Mouse (Mus musculus) kidney, adult 2 months (tissue): ENCODE results near the gene Reg3g. TPM values are rescaled to one million over a fixed set of nuclear protein-coding genes. Genes with fewer than 3 reads are reported as not detected.

Experiments used
- DNase-seq: peaks from one replicate; pipeline ENCODE4 v3.0.0; 2021
- H3K27ac ChIP-seq: fragments of 200-500 bp; 2 replicates; pipeline ENCODE4 v1.5.1; 2012; ENCODE audit warnings: low read depth, low read length, control low read depth, inconsistent platforms; ENCODE audit not compliant: insufficient read depth
- H3K27me3 ChIP-seq: fragments of 200-500 bp; replicated peaks from 2 replicates; pipeline ENCODE4 v1.6.1; 2012; ENCODE audit warnings: mild to moderate bottlenecking, moderate library complexity, low read length, inconsistent platforms; ENCODE audit not compliant: control insufficient read depth, insufficient read depth
- H3K36me3 ChIP-seq: fragments of 200-500 bp; 2 replicates; pipeline ENCODE4 v1.6.1; 2012; ENCODE audit warnings: mild to moderate bottlenecking, moderate library complexity, low read length, inconsistent platforms; ENCODE audit not compliant: control insufficient read depth, insufficient read depth
- H3K4me1 ChIP-seq: fragments of 200-500 bp; 2 replicates; pipeline ENCODE4 v1.6.1; 2011; ENCODE audit warnings: low read length; ENCODE audit not compliant: control insufficient read depth, insufficient read depth
- H3K4me3 ChIP-seq: fragments of 200-500 bp; 2 replicates; pipeline ENCODE4 v1.5.1; 2011; ENCODE audit warnings: mild to moderate bottlenecking, low read depth, low read length, control low read depth; ENCODE audit not compliant: insufficient read depth
- CTCF ChIP-seq: fragments of 200-500 bp; conservative IDR thresholded peaks from 2 replicates; pipeline ENCODE4 v1.5.1; 2011; ENCODE audit warnings: low read depth, mild to moderate bottlenecking, control low read depth, low read length, moderate library complexity, mixed read lengths; ENCODE audit not compliant: insufficient read depth, insufficient read length
- POLR2A ChIP-seq: fragments of 200-500 bp; IDR thresholded peaks from one replicate; pipeline ENCODE4 v1.6.1; 2011; ENCODE audit warnings: low read depth, low read length, control low read depth
- WGBS: fragments of 180-500 bp; shearing (Covaris S2); methylation state at CpG from one replicate; pipeline ENCODE4 v1.1.7; 2018; 5-methylcytosine and 5-hydroxymethylcytosine counted together
- polyA plus RNA-seq: library from polyadenylated mRNA; depleted of rRNA; stranded (reverse); fragments of >200 nt; gene quantifications from 2 replicates; pipeline ENCODE4 v1.2.3, GENCODE M21; 2012; rRNA removed

The Reg3g gene
- 0.12 TPM in 1 of 2 replicates, not detected in the other for polyA plus RNA-seq

- 83% methylated on average over 2 of the region's 2 CpGs for WGBS
- H3K4me1 ChIP-seq, result no peaks in the 10 kb centered on the region
- TF ChIP-seq CTCF, result no peak
- TF ChIP-seq POLR2A, result no peak
- H3K4me3 ChIP-seq, result no peak within 1 kb of the TSS
- H3K27ac ChIP-seq, result no peak within 1 kb of the TSS
- no peak for DNase-seq
- H3K36me3 ChIP-seq, result no peaks in the 10 kb centered on the region
- H3K27me3 ChIP-seq, result no peaks in the 10 kb centered on the region
Observed at GRCm38 (mm10) chr6:78468772-78469171, at the start of gene Reg3g. Gene Reg3g (minus strand): TSS chr6:78468872.

GRCm38 (mm10) chr6:78515777-78516446, 47.2 kb upstream of the Reg3g start:
- Histone ChIP-seq H3K27me3 (no peaks in the 10 kb centered on the region), H3K27ac (no peak overlapping the region), H3K4me3 (no peak overlapping the region), H3K36me3 (no peaks in the 10 kb centered on the region), H3K4me1 (no peaks in the 10 kb centered on the region)
- 59% methylated on average over 3 of the region's 3 CpGs for WGBS
- no peak for TF ChIP-seq CTCF
- no peak for DNase-seq

GRCm38 (mm10) chr6:78512833-78513232, 44.2 kb upstream of the Reg3g start:
- TF ChIP-seq POLR2A (no peak), CTCF (peak; percentile 65)
- peak; percentile 29 for DNase-seq
- H3K36me3 ChIP-seq, result no peaks in the 10 kb centered on the region

GRCm38 (mm10) chr6:78510173-78510900, 41.7 kb upstream of the Reg3g start:
- no peaks in the 10 kb centered on the region for H3K27me3 ChIP-seq
- DNase-seq, result no peak
- TF ChIP-seq CTCF, result no peak
- TF ChIP-seq POLR2A, result no peak
- no peaks in the 10 kb centered on the region for H3K36me3 ChIP-seq
- no peak overlapping the region for H3K27ac ChIP-seq
- no peaks in the 10 kb centered on the region for H3K4me1 ChIP-seq
- H3K4me3 ChIP-seq, result no peak overlapping the region
- 52% methylated on average over 3 of the region's 3 CpGs for WGBS

More at GRCm38 (mm10) chr6:78512833-78513232, 44.2 kb upstream of the Reg3g start:
- Histone ChIP-seq H3K27ac (no peak overlapping the region), H3K27me3 (no peaks in the 10 kb centered on the region), H3K4me1 (no peaks in the 10 kb centered on the region), H3K4me3 (no peak overlapping the region)
- 3% methylated on average over 3 of the region's 3 CpGs for WGBS

GRCm38 (mm10) chr6:78505745-78506144, 37.1 kb upstream of the Reg3g start:
- Histone ChIP-seq H3K27ac (no peak overlapping the region), H3K4me3 (no peak overlapping the region), H3K4me1 (no peaks in the 10 kb centered on the region), H3K27me3 (no peaks in the 10 kb centered on the region), H3K36me3 (no peaks in the 10 kb centered on the region)
- no peak for DNase-seq
- 66% methylated on average over 3 of the region's 3 CpGs for WGBS
- TF ChIP-seq POLR2A, result no peak
- no peak for TF ChIP-seq CTCF

GRCm38 (mm10) chr6:78494633-78495032, 26.0 kb upstream of the Reg3g start:
- H3K36me3 ChIP-seq, result no peaks in the 10 kb centered on the region
- 80% methylated on average over 3 of the region's 3 CpGs for WGBS
- DNase-seq, result no peak
- no peaks in the 10 kb centered on the region; the same call in 1 of the 2 replicates for H3K27me3 ChIP-seq
- H3K4me3 ChIP-seq, result no peak overlapping the region
- H3K4me1 ChIP-seq, result no peaks in the 10 kb centered on the region
- no peak overlapping the region for H3K27ac ChIP-seq
- TF ChIP-seq POLR2A, result no peak
- no peak for TF ChIP-seq CTCF

- TF ChIP-seq CTCF (no peak), POLR2A (no peak)
- no peaks in the 10 kb centered on the region for H3K36me3 ChIP-seq
- H3K27ac ChIP-seq, result no peak overlapping the region
- H3K4me3 ChIP-seq, result no peak overlapping the region
- WGBS, result 76% methylated on average over 3 of the region's 3 CpGs
- H3K27me3 ChIP-seq, result no peaks in the 10 kb centered on the region
- no peak for DNase-seq
- no peaks in the 10 kb centered on the region for H3K4me1 ChIP-seq
Observed at GRCm38 (mm10) chr6:78469287-78469686, 615 bp upstream of the Reg3g start.
